Mouse (Mus musculus): ENCODE results near the gene Slc22a15. TPM values are rescaled to one million over a fixed set of nuclear protein-coding genes. Genes with fewer than 3 reads are reported as not detected.

Slc22a15 gene
- total and polyA plus RNA-seq, 2 experiments from 2014 or later = 5.6 to 13.2 TPM

- H3K9ac ChIP-seq (replicated peaks; ENCODE audit: low read length, poor library complexity, severe bottlenecking) = no peak overlapping the region
- H3K9me3 ChIP-seq (ENCODE audit: low read length) = no peaks in the 10 kb centered on the region
- H3K4me2 ChIP-seq (ENCODE audit: low read depth, low read length, poor library complexity, severe bottlenecking) = no peak overlapping the region
- H3K36me3 ChIP-seq (ENCODE audit: insufficient read depth, low read length) = peaks cover 2% of the 10 kb centered on the region; the same call in 1 of the 2 replicates
- no peak overlapping the region for H3K4me3 ChIP-seq (ENCODE audit: low read depth, low read length)
- whole genome bisulfite sequencing = 86% methylated on average over 14 of the region's 14 CpGs
- TF ChIP-seq CTCF (IDR thresholded peaks at IDR 0.05) = no peak
- H3K27me3 ChIP-seq (ENCODE audit: insufficient read depth, low read length) = no peaks in the 10 kb centered on the region
- ATAC-seq (ENCODE audit: low FRiP score) = no peak
- no peak for DNase-seq (ENCODE audit: low spot score)
- no peaks in the 10 kb centered on the region for H3K4me1 ChIP-seq (ENCODE audit: insufficient read depth, low read length)
- no peak overlapping the region for H3K27ac ChIP-seq (ENCODE audit: low read depth, low read length)
These were observed 9.0 kb downstream of the Slc22a15 start for GRCm38 (mm10) chr3:101915048-101915801.

GRCm38 (mm10) chr3:101914266-101914665, 10.0 kb downstream of the Slc22a15 start:
- H3K4me1 ChIP-seq (ENCODE audit: insufficient read depth, low read length) = no peaks in the 10 kb centered on the region
- H3K27me3 ChIP-seq (ENCODE audit: insufficient read depth, low read length) = no peaks in the 10 kb centered on the region
- H3K9me3 ChIP-seq (ENCODE audit: low read length) = no peaks in the 10 kb centered on the region
- no peak overlapping the region for H3K9ac ChIP-seq (replicated peaks; ENCODE audit: low read length, poor library complexity, severe bottlenecking)
- H3K27ac ChIP-seq (ENCODE audit: low read depth, low read length) = no peak overlapping the region
- peaks cover 2% of the 10 kb centered on the region; the same call in 1 of the 2 replicates for H3K36me3 ChIP-seq (ENCODE audit: insufficient read depth, low read length)
- no peak overlapping the region for H3K4me3 ChIP-seq (ENCODE audit: low read depth, low read length)
- no peak overlapping the region for H3K4me2 ChIP-seq (ENCODE audit: low read depth, low read length, poor library complexity, severe bottlenecking)
- TF ChIP-seq CTCF (IDR thresholded peaks at IDR 0.05) = no peak
- DNase-seq (ENCODE audit: low spot score) = no peak
- no peak for ATAC-seq (ENCODE audit: low FRiP score)
- WGBS = 82% methylated on average over 5 of the region's 5 CpGs

DNA sequence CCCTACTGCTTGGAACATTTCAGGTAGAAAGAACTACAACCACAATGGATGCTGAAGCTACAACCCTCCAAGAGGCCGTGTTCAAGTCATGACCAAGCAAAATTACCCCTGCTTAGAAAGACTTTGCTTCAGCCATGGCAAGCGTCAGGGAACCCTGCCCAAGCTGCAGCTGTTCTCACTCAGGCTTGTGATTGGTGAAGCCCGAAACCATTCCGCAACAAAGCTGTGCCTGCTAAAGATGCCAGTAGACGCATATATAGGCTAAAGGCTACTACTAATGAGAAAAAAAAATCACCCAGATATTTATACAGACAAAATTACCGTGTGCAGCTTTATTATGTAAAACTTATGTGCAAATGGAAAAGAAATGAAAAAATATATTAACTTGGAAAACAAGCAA, 12.2 kb downstream of the Slc22a15 start:
- TF ChIP-seq CTCF (IDR thresholded peaks at IDR 0.05) = no peak
- no peak overlapping the region for H3K4me3 ChIP-seq (ENCODE audit: low read depth, low read length)
- H3K27me3 ChIP-seq (ENCODE audit: insufficient read depth, low read length) = no peaks in the 10 kb centered on the region
- no peak for DNase-seq (ENCODE audit: low spot score)
- H3K4me1 ChIP-seq (ENCODE audit: insufficient read depth, low read length) = no peaks in the 10 kb centered on the region
- H3K4me2 ChIP-seq (ENCODE audit: low read depth, low read length, poor library complexity, severe bottlenecking) = no peak overlapping the region
- no peaks in the 10 kb centered on the region for H3K9me3 ChIP-seq (ENCODE audit: low read length)
- H3K36me3 ChIP-seq (ENCODE audit: insufficient read depth, low read length) = peaks cover 7% of the 10 kb centered on the region
- H3K9ac ChIP-seq (replicated peaks; ENCODE audit: low read length, poor library complexity, severe bottlenecking) = no peak overlapping the region
- ATAC-seq (ENCODE audit: low FRiP score) = no peak
- 87% methylated on average over 6 of the region's 6 CpGs for WGBS
- no peak overlapping the region for H3K27ac ChIP-seq (ENCODE audit: low read depth, low read length)

DNA sequence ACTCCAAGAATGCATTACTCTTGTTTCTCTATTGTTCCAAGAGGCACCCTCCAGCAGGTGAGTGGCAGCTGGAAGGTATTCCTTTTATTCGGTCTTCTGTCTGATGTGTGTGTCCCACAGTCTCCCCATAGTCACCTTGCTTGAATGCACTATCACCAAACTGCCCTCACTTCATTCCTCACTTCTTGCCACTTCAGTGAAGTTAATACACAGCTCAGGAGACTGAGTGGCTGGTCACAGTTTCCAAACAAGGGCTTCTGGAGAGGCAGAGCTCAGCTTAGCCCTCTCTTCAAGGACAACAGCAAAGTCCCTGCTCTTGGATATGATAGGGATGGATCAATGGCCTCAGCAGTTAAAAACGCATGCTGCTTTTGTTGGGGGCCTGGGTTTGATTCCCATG, 17.2 kb downstream of the Slc22a15 start:
- no peak for TF ChIP-seq CTCF (IDR thresholded peaks at IDR 0.05)
- H3K27ac ChIP-seq (ENCODE audit: low read depth, low read length) = no peak overlapping the region
- ATAC-seq (ENCODE audit: low FRiP score) (no peak), DNase-seq (ENCODE audit: low spot score) (no peak)
- whole genome bisulfite sequencing = 55% methylated on average over 2 of the region's 2 CpGs
- no peaks in the 10 kb centered on the region for H3K4me1 ChIP-seq (ENCODE audit: insufficient read depth, low read length)
- no peaks in the 10 kb centered on the region for H3K9me3 ChIP-seq (ENCODE audit: low read length)
- peaks cover 5% of the 10 kb centered on the region for H3K36me3 ChIP-seq (ENCODE audit: insufficient read depth, low read length)
- H3K27me3 ChIP-seq (ENCODE audit: insufficient read depth, low read length) = no peaks in the 10 kb centered on the region
- H3K4me2 ChIP-seq (ENCODE audit: low read depth, low read length, poor library complexity, severe bottlenecking) = no peak overlapping the region
- no peak overlapping the region for H3K9ac ChIP-seq (replicated peaks; ENCODE audit: low read length, poor library complexity, severe bottlenecking)
- no peak overlapping the region for H3K4me3 ChIP-seq (ENCODE audit: low read depth, low read length)

- WGBS = 81% methylated on average over 7 of the region's 7 CpGs
- ATAC-seq (ENCODE audit: low FRiP score) (no peak), DNase-seq (ENCODE audit: low spot score) (no peak)
- no peaks in the 10 kb centered on the region for H3K27me3 ChIP-seq (ENCODE audit: insufficient read depth, low read length)
- H3K9ac ChIP-seq (replicated peaks; ENCODE audit: low read length, poor library complexity, severe bottlenecking) = no peak overlapping the region
- no peak overlapping the region for H3K4me2 ChIP-seq (ENCODE audit: low read depth, low read length, poor library complexity, severe bottlenecking)
- H3K9me3 ChIP-seq (ENCODE audit: low read length) = no peaks in the 10 kb centered on the region
- peaks cover 5% of the 10 kb centered on the region for H3K36me3 ChIP-seq (ENCODE audit: insufficient read depth, low read length)
- H3K4me3 ChIP-seq (ENCODE audit: low read depth, low read length) = no peak overlapping the region
- H3K27ac ChIP-seq (ENCODE audit: low read depth, low read length) = no peak overlapping the region
- TF ChIP-seq CTCF (IDR thresholded peaks at IDR 0.05) = no peak
- no peaks in the 10 kb centered on the region for H3K4me1 ChIP-seq (ENCODE audit: insufficient read depth, low read length)
These were observed 19.5 kb downstream of the Slc22a15 start for GRCm38 (mm10) chr3:101904776-101905175.

DNA sequence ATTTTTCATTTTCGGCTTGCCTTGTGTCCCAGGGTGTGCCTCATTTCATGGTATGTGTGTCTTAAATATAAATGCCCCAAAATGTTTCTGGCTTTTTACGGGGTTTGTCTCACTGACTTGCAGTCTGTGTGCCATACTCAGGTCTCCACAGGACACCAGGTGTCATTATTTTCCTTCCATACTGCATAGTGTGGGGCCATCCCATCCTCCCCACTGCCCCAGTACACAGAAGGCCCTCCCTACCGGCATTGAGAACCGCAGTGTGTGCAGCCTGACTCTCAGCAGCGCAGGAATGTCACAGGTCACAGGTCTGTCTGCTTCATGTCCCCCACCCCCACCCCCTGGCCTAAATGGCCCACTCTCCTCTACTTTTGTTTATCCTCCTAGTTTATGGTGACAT, 21.2 kb downstream of the Slc22a15 start:
- Histone ChIP-seq H3K4me3 (ENCODE audit: low read depth, low read length) (no peak overlapping the region), H3K27ac (ENCODE audit: low read depth, low read length) (no peak overlapping the region), H3K9ac (replicated peaks; ENCODE audit: low read length, poor library complexity, severe bottlenecking) (no peak overlapping the region), H3K4me2 (ENCODE audit: low read depth, low read length, poor library complexity, severe bottlenecking) (no peak overlapping the region), H3K27me3 (ENCODE audit: insufficient read depth, low read length) (no peaks in the 10 kb centered on the region), H3K36me3 (ENCODE audit: insufficient read depth, low read length) (no peaks in the 10 kb centered on the region), H3K4me1 (ENCODE audit: insufficient read depth, low read length) (no peaks in the 10 kb centered on the region), H3K9me3 (ENCODE audit: low read length) (no peaks in the 10 kb centered on the region)
- 82% methylated on average over 5 of the region's 5 CpGs for WGBS
- no peak for TF ChIP-seq CTCF (IDR thresholded peaks at IDR 0.05)
- ATAC-seq (ENCODE audit: low FRiP score) = no peak
- no peak for DNase-seq (ENCODE audit: low spot score)
